Mouse (Mus musculus) heart, embryonic 16.5 days (tissue): ENCODE results near the gene Pdzd7. TPM values are rescaled to one million over a fixed set of nuclear protein-coding genes. Genes with fewer than 3 reads are reported as not detected.

ENCODE experiments used
- ATAC-seq: fragments of 200-750 bp; cut with Nextera tagmentation; replicated peaks from 2 replicates; pipeline ENCODE4 v1.8.0; 2017; ENCODE audit warnings: moderate number of reproducible peaks; ENCODE audit not compliant: insufficient read depth, low FRiP score; ENCODE audit errors: extremely low read depth
- H3K27ac ChIP-seq: fragments of 300-500 bp; sonication (generic); 2 replicates; pipeline ENCODE4 v1.5.1; 2014; ENCODE audit warnings: mild to moderate bottlenecking, low read length, control low read depth, moderate library complexity
- H3K27me3 ChIP-seq: fragments of 300-500 bp; sonication (generic); 2 replicates; pipeline ENCODE4 v1.6.1; 2014; ENCODE audit warnings: low read length, mixed read lengths; ENCODE audit not compliant: control insufficient read depth, insufficient read depth
- H3K36me3 ChIP-seq: fragments of 300-500 bp; sonication (generic); 2 replicates; pipeline ENCODE4 v1.6.1; 2014; ENCODE audit not compliant: control insufficient read depth, insufficient read depth
- H3K4me1 ChIP-seq: fragments of 300-500 bp; sonication (generic); 2 replicates; pipeline ENCODE4 v1.6.1; 2014; ENCODE audit warnings: low read length, mixed read lengths; ENCODE audit not compliant: control insufficient read depth, insufficient read depth
- H3K4me2 ChIP-seq: fragments of 300-500 bp; sonication (generic); 2 replicates; pipeline ENCODE4 v1.6.1; 2014; ENCODE audit warnings: low read depth, mild to moderate bottlenecking, control low read depth, low read length
- H3K4me3 ChIP-seq: fragments of 300-500 bp; sonication (generic); 2 replicates; pipeline ENCODE4 v1.5.1; 2014; ENCODE audit warnings: mild to moderate bottlenecking, control low read depth, low read length
- H3K9ac ChIP-seq: fragments of 300-500 bp; sonication (generic); 2 replicates; pipeline ENCODE4 v1.6.1; 2014; ENCODE audit warnings: low read length, control low read depth
- H3K9me3 ChIP-seq: fragments of 300-500 bp; sonication (generic); replicated peaks from 2 replicates; pipeline ENCODE4 v1.6.1; 2016; ENCODE audit warnings: low read length; ENCODE audit not compliant: control insufficient read depth
- WGBS: fragments of 180-500 bp; shearing (Covaris S2); extraction: QIAGEN DNeasy Blood & Tissue Kit; methylation state at CpG from one replicate; pipeline ENCODE4 v1.1.7; 2014; 5-methylcytosine and 5-hydroxymethylcytosine counted together
- polyA plus RNA-seq: library from polyadenylated mRNA; unstranded; fragments of >200 nt; fragmentation: Nextera tagmentation; extraction: Ambion mirVana; gene quantifications from 2 replicates; pipeline ENCODE4 v1.2.1, GENCODE M21; 2015

Gene Pdzd7
- polyA plus RNA-seq, 1 experiment from 2014 or later: 0.14 TPM

DNA sequence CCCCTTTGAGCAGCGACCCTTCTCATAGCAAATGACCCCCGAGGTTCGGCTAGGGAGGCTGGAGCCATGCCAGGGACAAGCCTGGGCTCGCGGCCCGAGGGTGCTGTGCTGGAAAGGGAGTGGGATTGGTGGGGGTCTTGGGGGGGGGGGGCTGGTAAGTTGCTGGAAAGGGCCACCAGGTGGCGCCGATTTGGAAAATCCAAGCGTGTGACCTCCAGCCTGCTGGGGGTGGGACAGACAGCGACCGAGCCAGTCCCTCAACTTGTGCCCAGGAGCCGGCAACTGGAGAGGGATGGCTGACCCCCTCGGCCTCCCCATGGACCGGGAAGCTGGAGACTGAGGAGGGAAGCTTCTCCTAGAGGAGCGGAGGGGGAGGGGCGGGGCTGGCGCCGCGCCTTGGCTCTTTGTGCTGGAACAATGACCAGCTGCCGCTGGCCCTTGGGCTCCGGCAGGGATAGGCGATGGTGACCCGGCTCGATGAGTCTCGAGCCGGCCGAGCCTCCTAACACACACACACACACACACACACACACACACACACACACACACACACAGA lies 28.2 kb downstream of the Pdzd7 start:
- Histone ChIP-seq H3K4me3 (peak overlapping the region; percentile 79), H3K9me3 (no peaks in the 10 kb centered on the region), H3K27me3 (no peaks in the 10 kb centered on the region), H3K9ac (peak overlapping the region; percentile 95), H3K27ac (peak overlapping the region; percentile 100), H3K36me3 (peaks cover 6% of the 10 kb centered on the region), H3K4me1 (peaks cover 53% of the 10 kb centered on the region), H3K4me2 (peak overlapping the region; percentile 96)
- ATAC-seq: peak; percentile 49
- under 1% methylated on average over 26 of the region's 27 CpGs for WGBS

DNA sequence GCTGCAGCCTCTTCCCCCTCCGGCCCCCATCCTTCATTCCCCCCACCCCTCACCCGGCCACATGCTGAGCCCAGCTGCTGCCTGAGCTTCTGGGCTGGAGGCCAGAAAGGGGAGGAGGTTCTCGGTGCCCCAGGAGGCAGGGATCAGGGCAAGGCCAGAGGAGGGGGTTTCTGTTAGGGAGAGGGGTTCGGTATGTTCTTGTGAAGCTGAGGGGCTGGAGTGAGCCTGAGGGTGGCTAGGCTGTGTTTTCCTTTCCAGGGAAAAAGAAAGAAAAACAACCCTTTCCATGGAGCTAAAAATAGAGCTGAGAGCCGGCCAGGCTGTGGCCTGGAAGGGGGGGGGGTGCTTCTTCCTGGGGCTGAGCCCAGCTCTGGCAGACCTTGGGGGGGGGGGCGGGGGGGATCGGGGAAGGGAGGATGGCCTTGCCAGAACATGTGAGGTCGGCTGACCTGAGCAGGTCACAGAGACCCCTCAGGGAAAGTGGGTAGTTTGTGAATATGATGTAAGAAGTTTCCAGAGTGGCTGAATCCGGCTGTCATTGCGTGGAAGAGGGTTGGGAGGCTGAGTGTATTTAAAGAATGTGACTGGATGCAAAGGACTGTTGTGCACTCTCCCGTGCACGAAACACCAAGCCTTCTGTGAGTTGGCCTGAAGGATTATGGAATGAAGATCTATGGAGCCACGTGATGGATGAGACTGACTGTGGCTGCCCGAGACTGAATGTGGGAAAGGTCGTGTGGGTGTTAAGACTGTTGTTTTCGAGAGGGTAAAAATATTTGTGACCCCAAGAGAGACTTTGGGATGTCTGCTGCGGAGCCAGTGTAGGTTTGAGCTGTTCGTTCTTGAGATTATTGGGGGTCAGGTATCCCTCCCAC lies 28.9 kb downstream of the Pdzd7 start:
- peak overlapping the region; percentile 79 for H3K4me3 ChIP-seq
- peaks cover 6% of the 10 kb centered on the region for H3K36me3 ChIP-seq
- no peaks in the 10 kb centered on the region for H3K27me3 ChIP-seq
- H3K27ac ChIP-seq: peak overlapping the region; percentile 100
- H3K4me2 ChIP-seq: peak overlapping the region; percentile 96
- peak overlapping the region; percentile 95 for H3K9ac ChIP-seq
- H3K4me1 ChIP-seq: peaks cover 53% of the 10 kb centered on the region
- WGBS: under 1% methylated on average over 16 of the region's 18 CpGs
- H3K9me3 ChIP-seq: no peaks in the 10 kb centered on the region
- ATAC-seq: peak; percentile 30

DNA sequence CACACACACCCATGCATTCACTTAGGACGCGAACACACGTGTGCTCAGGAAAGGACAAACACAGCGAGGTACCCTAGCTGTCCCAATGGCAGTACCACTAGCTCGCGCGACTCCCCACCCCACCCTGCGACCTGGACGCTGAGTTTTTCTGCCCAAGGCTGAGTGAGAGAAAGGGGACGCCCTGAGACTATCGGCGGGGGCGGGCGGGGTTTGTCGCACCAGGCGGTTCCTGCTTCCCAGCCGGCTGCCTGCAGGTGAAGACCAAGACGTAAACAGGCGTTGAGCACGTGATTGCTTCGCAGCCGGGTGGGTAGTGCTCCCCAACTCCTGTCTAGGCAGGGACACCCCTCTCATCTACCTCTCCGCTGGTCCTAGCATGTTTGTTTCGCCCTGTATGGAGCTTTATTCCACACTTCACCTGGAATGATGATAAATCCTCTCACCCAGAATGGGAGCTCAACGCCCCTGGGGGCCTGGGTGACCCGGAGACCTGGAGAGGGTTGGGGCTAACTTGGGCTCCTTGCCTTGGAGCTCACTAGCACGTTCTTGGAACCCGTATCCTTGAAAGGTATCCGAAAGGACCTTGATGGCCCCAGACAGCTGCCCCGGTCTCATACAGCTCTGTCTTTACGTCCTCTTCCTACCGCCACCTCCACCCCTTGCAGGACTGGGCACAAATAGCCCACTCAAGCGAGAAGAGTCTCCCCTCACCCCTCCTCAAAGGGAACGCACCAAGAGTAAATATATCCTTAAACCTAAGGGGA lies 29.8 kb downstream of the Pdzd7 start:
- H3K36me3 ChIP-seq: peaks cover 5% of the 10 kb centered on the region
- peak overlapping the region; percentile 96 for H3K4me2 ChIP-seq
- peak overlapping the region; percentile 95 for H3K9ac ChIP-seq
- H3K4me1 ChIP-seq: peaks cover 45% of the 10 kb centered on the region
- H3K9me3 ChIP-seq: no peaks in the 10 kb centered on the region
- under 1% methylated on average over 34 of the region's 34 CpGs for WGBS
- ATAC-seq: no peak; the same call in 1 of the 2 replicates
- H3K27ac ChIP-seq: peak overlapping the region; percentile 100
- H3K27me3 ChIP-seq: no peaks in the 10 kb centered on the region
- H3K4me3 ChIP-seq: peak overlapping the region; percentile 79

DNA sequence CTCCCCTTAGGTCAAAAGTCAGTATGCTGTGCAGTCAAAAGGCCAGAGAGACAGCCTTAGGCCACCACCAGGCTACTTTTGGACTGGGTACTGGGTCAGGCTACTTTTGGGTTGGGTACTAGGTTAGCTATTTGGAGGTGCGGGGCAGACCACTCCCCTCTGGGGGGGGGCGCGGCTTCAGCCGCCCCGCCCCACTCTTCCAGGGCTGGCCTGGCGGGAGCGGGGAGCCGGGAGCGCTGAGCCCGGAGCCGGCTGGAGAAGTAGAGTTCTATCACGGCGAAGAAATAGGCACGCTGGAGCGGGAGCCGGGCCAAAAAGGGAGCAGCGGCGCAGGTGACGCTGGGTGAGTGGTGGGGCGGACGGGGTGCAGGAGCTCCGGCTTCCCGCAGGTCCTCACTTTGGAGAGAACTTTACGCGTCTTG lies 30.5 kb downstream of the Pdzd7 start:
- Histone ChIP-seq H3K9me3 (no peaks in the 10 kb centered on the region), H3K4me3 (peak overlapping the region; percentile 79), H3K36me3 (peaks cover 12% of the 10 kb centered on the region), H3K27ac (peak overlapping the region; percentile 100), H3K4me2 (peak overlapping the region; percentile 96), H3K4me1 (peaks cover 38% of the 10 kb centered on the region), H3K9ac (peak overlapping the region; percentile 95), H3K27me3 (no peaks in the 10 kb centered on the region)
- under 1% methylated on average over 24 of the region's 25 CpGs for whole genome bisulfite sequencing
- peak; percentile 7; the same call in 1 of the 2 replicates for ATAC-seq

- peak within 1 kb of the TSS; percentile 95 for H3K9ac ChIP-seq
- no peaks in the 10 kb centered on the region for H3K27me3 ChIP-seq
- H3K4me2 ChIP-seq: peak within 1 kb of the TSS; percentile 96
- H3K9me3 ChIP-seq: no peaks in the 10 kb centered on the region
- ATAC-seq: no peak
- H3K36me3 ChIP-seq: peaks cover 15% of the 10 kb centered on the region
- peak within 1 kb of the TSS; percentile 79 for H3K4me3 ChIP-seq
- H3K4me1 ChIP-seq: peaks cover 33% of the 10 kb centered on the region
- 10% methylated on average over 10 of the region's 10 CpGs for WGBS
- peak within 1 kb of the TSS; percentile 100 for H3K27ac ChIP-seq
These were observed 31.1 kb downstream of the Pdzd7 start, which contains the start of gene Lzts2 for GRCm38 (mm10) chr19:45014335-45014971. Gene Lzts2 (plus strand): TSS chr19:45014414.

GRCm38 (mm10) chr19:45013581-45014225 lies 31.8 kb downstream of the Pdzd7 start:
- Histone ChIP-seq H3K4me3 (no peak overlapping the region), H3K36me3 (peaks cover 15% of the 10 kb centered on the region), H3K27ac (peak overlapping the region; percentile 100), H3K4me2 (no peak overlapping the region), H3K9me3 (no peaks in the 10 kb centered on the region), H3K9ac (peak overlapping the region; percentile 95), H3K27me3 (no peaks in the 10 kb centered on the region), H3K4me1 (peaks cover 26% of the 10 kb centered on the region)
- no peak for ATAC-seq
- WGBS: 57% methylated on average over 6 of the region's 6 CpGs

DNA sequence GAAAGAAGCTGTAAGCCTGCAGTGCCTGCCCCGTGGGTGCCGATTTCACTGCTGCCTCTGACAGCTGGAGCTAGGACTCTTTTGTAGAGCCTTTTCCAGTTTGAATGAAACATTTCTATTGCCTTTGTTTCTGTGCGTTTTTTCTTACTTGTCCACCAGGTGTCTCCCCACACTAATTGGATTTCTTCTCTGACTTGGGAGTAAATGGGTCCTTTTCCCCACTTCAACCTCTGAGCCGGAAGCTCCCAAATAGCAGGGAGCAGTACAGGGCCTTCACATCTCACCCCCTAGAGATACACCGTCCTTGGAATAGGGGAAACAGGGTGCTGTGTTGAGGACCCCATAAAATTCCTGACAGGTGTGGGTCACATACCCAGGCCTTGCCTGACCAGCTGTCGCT lies 32.9 kb downstream of the Pdzd7 start:
- Histone ChIP-seq H3K9ac (peak overlapping the region; percentile 18; the same call in 1 of the 2 replicates), H3K4me2 (no peak overlapping the region), H3K27ac (no peak overlapping the region), H3K4me1 (peaks cover 35% of the 10 kb centered on the region), H3K27me3 (no peaks in the 10 kb centered on the region), H3K9me3 (no peaks in the 10 kb centered on the region), H3K4me3 (no peak overlapping the region), H3K36me3 (peaks cover 15% of the 10 kb centered on the region)
- no peak for ATAC-seq
- 37% methylated on average over 6 of the region's 6 CpGs for WGBS

DNA sequence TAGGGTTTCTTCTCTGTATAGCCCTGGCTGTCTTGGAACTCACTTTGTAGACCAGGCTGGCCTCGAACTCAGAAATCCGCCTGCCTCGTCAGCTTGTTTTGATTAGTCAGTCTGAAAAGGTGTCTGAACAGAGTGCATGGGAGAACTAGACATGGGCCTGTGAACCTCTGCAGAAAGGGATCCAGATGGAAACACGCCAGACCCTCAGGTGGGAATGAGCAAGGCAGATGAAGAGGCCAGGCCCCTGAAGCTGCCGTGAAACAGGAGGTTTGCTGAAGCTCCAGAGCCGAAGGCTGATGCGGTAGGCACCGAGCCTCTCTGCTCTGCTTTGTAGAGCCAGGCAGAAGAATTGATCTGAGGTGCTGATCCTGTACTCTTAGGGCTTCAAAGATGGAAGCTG lies 33.3 kb downstream of the Pdzd7 start:
- Histone ChIP-seq H3K9ac (no peak overlapping the region), H3K4me3 (no peak overlapping the region), H3K27ac (no peak overlapping the region), H3K27me3 (no peaks in the 10 kb centered on the region), H3K4me1 (peaks cover 39% of the 10 kb centered on the region), H3K9me3 (no peaks in the 10 kb centered on the region), H3K4me2 (no peak overlapping the region), H3K36me3 (peaks cover 15% of the 10 kb centered on the region)
- WGBS: 85% methylated on average over 8 of the region's 8 CpGs
- ATAC-seq: no peak
